Mouse (Mus musculus) midbrain, embryonic 12.5 days (tissue): ENCODE data around the gene Galk2. TPM values are rescaled to one million over a fixed set of nuclear protein-coding genes. Genes with fewer than 3 reads are reported as not detected.

Source experiments
- ATAC-seq: fragments of 200-750 bp; cut with Nextera tagmentation; 2 replicates; pipeline ENCODE4 v1.8.0; 2017; ENCODE audit warnings: low read depth, moderate TSS enrichment, moderate library complexity; ENCODE audit not compliant: low FRiP score
- H3K27ac ChIP-seq: fragments of 300-500 bp; sonication (generic); replicated peaks from 2 replicates; pipeline ENCODE4 v1.5.1; 2016; ENCODE audit warnings: mild to moderate bottlenecking
- H3K27me3 ChIP-seq: fragments of 300-500 bp; sonication (generic); 2 replicates; pipeline ENCODE4 v1.6.1; 2016; ENCODE audit warnings: mild to moderate bottlenecking
- H3K36me3 ChIP-seq: fragments of 300-500 bp; sonication (generic); 2 replicates; pipeline ENCODE4 v1.6.1; 2016
- H3K4me1 ChIP-seq: fragments of 300-500 bp; sonication (generic); 2 replicates; pipeline ENCODE4 v1.6.1; 2016
- H3K4me2 ChIP-seq: fragments of 300-500 bp; sonication (generic); replicated peaks from 2 replicates; pipeline ENCODE4 v1.6.1; 2016; ENCODE audit warnings: mild to moderate bottlenecking, moderate library complexity
- H3K4me3 ChIP-seq: fragments of 300-500 bp; sonication (generic); 2 replicates; pipeline ENCODE4 v1.5.1; 2016; ENCODE audit warnings: mild to moderate bottlenecking
- H3K9ac ChIP-seq: fragments of 300-500 bp; sonication (generic); replicated peaks from 2 replicates; pipeline ENCODE4 v1.6.1; 2016; ENCODE audit warnings: mild to moderate bottlenecking, moderate library complexity
- H3K9me3 ChIP-seq: fragments of 300-500 bp; sonication (generic); 2 replicates; pipeline ENCODE4 v1.6.1; 2016; ENCODE audit warnings: mild to moderate bottlenecking
- whole genome bisulfite sequencing: fragments of 180-500 bp; shearing (Covaris S2); methylation state at CpG from one replicate; pipeline ENCODE4 v1.1.7; 2016; 5-methylcytosine and 5-hydroxymethylcytosine counted together
- polyA plus RNA-seq: library from polyadenylated mRNA; unstranded; fragments of >200 nt; fragmentation: Nextera tagmentation; extraction: Ambion mirVana; gene quantifications from 2 replicates; pipeline ENCODE4 v1.2.1, GENCODE M21; 2016

Galk2 gene
- polyA plus RNA-seq, 1 experiment from 2014 or later: 30.5 TPM

GRCm38 (mm10) chr2:125906407-125907066 is 47.6 kb downstream of the Galk2 start:
- whole genome bisulfite sequencing: 83% methylated on average over 4 of the region's 4 CpGs
- Histone ChIP-seq H3K9ac (no peak overlapping the region), H3K9me3 (no peaks in the 10 kb centered on the region), H3K4me2 (no peak overlapping the region), H3K27me3 (no peaks in the 10 kb centered on the region), H3K36me3 (no peaks in the 10 kb centered on the region), H3K27ac (no peak overlapping the region), H3K4me3 (no peak overlapping the region), H3K4me1 (no peaks in the 10 kb centered on the region)
- no peak for ATAC-seq

GRCm38 (mm10) chr2:125907580-125908255 is 48.8 kb downstream of the Galk2 start:
- H3K4me2 ChIP-seq: no peak overlapping the region
- H3K9ac ChIP-seq: no peak overlapping the region
- no peaks in the 10 kb centered on the region for H3K36me3 ChIP-seq
- no peaks in the 10 kb centered on the region for H3K9me3 ChIP-seq
- H3K4me1 ChIP-seq: no peaks in the 10 kb centered on the region
- H3K4me3 ChIP-seq: no peak overlapping the region
- no peak overlapping the region for H3K27ac ChIP-seq
- no peak for ATAC-seq
- WGBS: 86% methylated on average over 4 of the region's 4 CpGs
- no peaks in the 10 kb centered on the region for H3K27me3 ChIP-seq

GRCm38 (mm10) chr2:125914167-125914566 is 55.3 kb downstream of the Galk2 start:
- Histone ChIP-seq H3K36me3 (no peaks in the 10 kb centered on the region), H3K4me3 (no peak overlapping the region), H3K4me2 (no peak overlapping the region), H3K27me3 (no peaks in the 10 kb centered on the region), H3K9ac (no peak overlapping the region), H3K4me1 (0 out of 2 replicates have a peak, but pooled peaks cover 2% of the 10 kb centered on the region), H3K9me3 (no peaks in the 10 kb centered on the region), H3K27ac (no peak overlapping the region)
- WGBS: 89% methylated on average over 1 of the region's 1 CpGs
- no peak for ATAC-seq

GRCm38 (mm10) chr2:125914713-125915112 is 55.8 kb downstream of the Galk2 start:
- 0 out of 2 replicates have a peak, but pooled peaks cover 2% of the 10 kb centered on the region for H3K4me1 ChIP-seq
- ATAC-seq: no peak
- no peaks in the 10 kb centered on the region for H3K9me3 ChIP-seq
- no peak overlapping the region for H3K27ac ChIP-seq
- H3K27me3 ChIP-seq: no peaks in the 10 kb centered on the region
- H3K9ac ChIP-seq: no peak overlapping the region
- no peak overlapping the region for H3K4me2 ChIP-seq
- H3K4me3 ChIP-seq: no peak overlapping the region
- H3K36me3 ChIP-seq: no peaks in the 10 kb centered on the region

GRCm38 (mm10) chr2:125916652-125917296 is 57.9 kb downstream of the Galk2 start:
- Histone ChIP-seq H3K9me3 (no peaks in the 10 kb centered on the region), H3K27me3 (no peaks in the 10 kb centered on the region), H3K4me3 (no peak overlapping the region), H3K9ac (no peak overlapping the region), H3K4me1 (0 out of 2 replicates have a peak, but pooled peaks cover 2% of the 10 kb centered on the region), H3K27ac (0 out of 2 replicates have a peak overlapping the region, but pooled peaks have one; percentile 39), H3K4me2 (no peak overlapping the region), H3K36me3 (no peaks in the 10 kb centered on the region)
- 83% methylated on average over 11 of the region's 11 CpGs for WGBS
- no peak for ATAC-seq

- H3K27me3 ChIP-seq: no peaks in the 10 kb centered on the region
- no peaks in the 10 kb centered on the region for H3K9me3 ChIP-seq
- no peak overlapping the region for H3K4me3 ChIP-seq
- 0 out of 2 replicates have a peak, but pooled peaks cover 2% of the 10 kb centered on the region for H3K4me1 ChIP-seq
- ATAC-seq: no peak
- no peaks in the 10 kb centered on the region for H3K36me3 ChIP-seq
- no peak overlapping the region for H3K4me2 ChIP-seq
- H3K9ac ChIP-seq: no peak overlapping the region
- H3K27ac ChIP-seq: 0 out of 2 replicates have a peak overlapping the region, but pooled peaks have one; percentile 39
- WGBS: 62% methylated on average over 3 of the region's 3 CpGs
Observed at GRCm38 (mm10) chr2:125917297-125917679, 58.4 kb downstream of the Galk2 start.

GRCm38 (mm10) chr2:125921273-125921672 is 62.4 kb downstream of the Galk2 start:
- Histone ChIP-seq H3K36me3 (no peaks in the 10 kb centered on the region), H3K4me3 (no peak overlapping the region), H3K27me3 (no peaks in the 10 kb centered on the region), H3K9me3 (no peaks in the 10 kb centered on the region), H3K9ac (no peak overlapping the region), H3K4me2 (no peak overlapping the region), H3K27ac (no peak overlapping the region), H3K4me1 (0 out of 2 replicates have a peak, but pooled peaks cover 2% of the 10 kb centered on the region)
- no peak for ATAC-seq
- WGBS: 18% methylated on average over 5 of the region's 5 CpGs

GRCm38 (mm10) chr2:125922149-125922548 is 63.2 kb downstream of the Galk2 start:
- H3K4me3 ChIP-seq: no peak overlapping the region
- ATAC-seq: no peak
- no peak overlapping the region for H3K27ac ChIP-seq
- 0 out of 2 replicates have a peak, but pooled peaks cover 2% of the 10 kb centered on the region for H3K4me1 ChIP-seq
- no peak overlapping the region for H3K4me2 ChIP-seq
- no peaks in the 10 kb centered on the region for H3K27me3 ChIP-seq
- no peaks in the 10 kb centered on the region for H3K36me3 ChIP-seq
- WGBS: 93% methylated on average over 5 of the region's 5 CpGs
- no peaks in the 10 kb centered on the region for H3K9me3 ChIP-seq
- no peak overlapping the region for H3K9ac ChIP-seq

- Histone ChIP-seq H3K27ac (no peak overlapping the region), H3K9ac (no peak overlapping the region), H3K4me3 (no peak overlapping the region), H3K9me3 (no peaks in the 10 kb centered on the region), H3K36me3 (no peaks in the 10 kb centered on the region), H3K4me2 (no peak overlapping the region), H3K4me1 (no peaks in the 10 kb centered on the region), H3K27me3 (no peaks in the 10 kb centered on the region)
- no peak for ATAC-seq
- 87% methylated on average over 4 of the region's 4 CpGs for whole genome bisulfite sequencing
Observed at GRCm38 (mm10) chr2:125922877-125923276, 64.0 kb downstream of the Galk2 start.

GRCm38 (mm10) chr2:125923346-125923745 is 64.4 kb downstream of the Galk2 start:
- WGBS: 90% methylated on average over 5 of the region's 5 CpGs
- Histone ChIP-seq H3K4me3 (no peak overlapping the region), H3K27ac (no peak overlapping the region), H3K9ac (no peak overlapping the region), H3K4me1 (no peaks in the 10 kb centered on the region), H3K36me3 (no peaks in the 10 kb centered on the region), H3K9me3 (no peaks in the 10 kb centered on the region), H3K27me3 (no peaks in the 10 kb centered on the region), H3K4me2 (no peak overlapping the region)
- no peak for ATAC-seq

- no peak overlapping the region for H3K4me3 ChIP-seq
- no peaks in the 10 kb centered on the region for H3K4me1 ChIP-seq
- H3K27me3 ChIP-seq: no peaks in the 10 kb centered on the region
- 72% methylated on average over 1 of the region's 1 CpGs for WGBS
- no peaks in the 10 kb centered on the region for H3K9me3 ChIP-seq
- H3K36me3 ChIP-seq: no peaks in the 10 kb centered on the region
- no peak for ATAC-seq
- no peak overlapping the region for H3K9ac ChIP-seq
- H3K27ac ChIP-seq: no peak overlapping the region
- no peak overlapping the region for H3K4me2 ChIP-seq
Observed at GRCm38 (mm10) chr2:125924554-125924953, 65.6 kb downstream of the Galk2 start.

GRCm38 (mm10) chr2:125925081-125925480 is 66.2 kb downstream of the Galk2 start:
- WGBS: 83% methylated on average over 3 of the region's 3 CpGs
- no peak overlapping the region for H3K4me2 ChIP-seq
- H3K36me3 ChIP-seq: no peaks in the 10 kb centered on the region
- no peaks in the 10 kb centered on the region for H3K27me3 ChIP-seq
- H3K4me1 ChIP-seq: no peaks in the 10 kb centered on the region
- H3K9me3 ChIP-seq: no peaks in the 10 kb centered on the region
- no peak overlapping the region for H3K4me3 ChIP-seq
- H3K9ac ChIP-seq: no peak overlapping the region
- ATAC-seq: no peak
- no peak overlapping the region for H3K27ac ChIP-seq
